Mouse (Mus musculus): Measurements from ENCODE around the gene Ugt1a6a. TPM values are rescaled to one million over a fixed set of nuclear protein-coding genes. Genes with fewer than 3 reads are reported as not detected.
"Not testable (repeated sequence)": the region's sequence is repeated elsewhere in the genome, so short reads cannot be mapped to it uniquely, and the experiment has no call there.

Gene Ugt1a6a
- polyA plus RNA-seq, 1 experiment from 2014 or later, result 2.8 TPM

DNA sequence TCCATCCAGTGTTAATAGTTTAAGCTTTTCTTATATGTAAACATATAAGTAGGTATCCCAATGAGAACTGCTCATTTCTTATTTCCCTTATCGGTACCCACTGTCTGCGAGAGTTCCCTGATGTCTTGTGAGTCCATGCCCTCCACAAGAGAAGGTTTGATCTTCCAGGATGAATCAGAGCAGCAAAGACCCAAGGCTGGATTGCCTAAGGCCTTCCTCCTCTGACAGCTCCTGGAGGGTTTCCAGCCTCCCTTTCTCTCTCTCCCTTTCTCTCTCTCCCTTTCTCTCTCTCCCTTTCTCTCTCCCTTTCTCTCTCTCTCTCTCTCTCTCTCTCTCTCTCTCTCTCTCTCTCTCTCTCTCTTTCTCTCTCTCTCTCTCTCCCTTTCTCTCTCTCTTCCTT lies 5.5 kb upstream of the Ugt1a6a start:
- not testable (repeated sequence) for H3K9me3 ChIP-seq (ENCODE audit: control insufficient read depth, low read length); H3K27ac ChIP-seq (ENCODE audit: low read length); H3K4me3 ChIP-seq (replicated peaks; ENCODE audit: low read length); H3K4me1 ChIP-seq (replicated peaks; ENCODE audit: control insufficient read depth, insufficient read depth, low read length); H3K27me3 ChIP-seq (replicated peaks; ENCODE audit: control insufficient read depth, insufficient read depth, low read length); H3K36me3 ChIP-seq (ENCODE audit: control insufficient read depth, insufficient read depth); ATAC-seq; H3K9ac ChIP-seq (replicated peaks; ENCODE audit: low read depth, low read length); H3K4me2 ChIP-seq (ENCODE audit: low read length)
- 88% methylated on average over 2 of the region's 2 CpGs for WGBS

DNA sequence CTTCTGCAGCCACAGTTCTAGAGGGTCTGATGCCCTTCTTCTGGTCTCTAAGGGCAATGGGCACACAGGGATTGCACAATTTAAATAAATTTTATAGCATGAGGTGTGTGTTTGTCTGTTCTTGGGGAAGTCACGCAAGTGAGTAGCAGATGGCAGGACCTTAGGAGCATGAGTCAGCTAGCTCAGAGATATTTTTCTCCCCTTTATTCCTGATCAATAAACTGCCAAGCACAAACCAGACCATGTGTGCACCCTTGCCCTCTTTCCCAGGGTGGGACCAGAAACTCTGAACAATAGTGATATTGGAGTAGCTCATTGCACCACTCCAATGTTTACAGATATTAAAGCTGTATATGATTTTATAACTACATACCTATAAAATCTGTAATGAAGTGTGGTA lies 4.4 kb upstream of the Ugt1a6a start:
- H3K9ac ChIP-seq (replicated peaks; ENCODE audit: low read depth, low read length); H3K4me2 ChIP-seq (ENCODE audit: low read length); ATAC-seq; H3K9me3 ChIP-seq (ENCODE audit: control insufficient read depth, low read length); H3K4me3 ChIP-seq (replicated peaks; ENCODE audit: low read length); H3K27me3 ChIP-seq (replicated peaks; ENCODE audit: control insufficient read depth, insufficient read depth, low read length); H3K27ac ChIP-seq (ENCODE audit: low read length); H3K4me1 ChIP-seq (replicated peaks; ENCODE audit: control insufficient read depth, insufficient read depth, low read length); H3K36me3 ChIP-seq (ENCODE audit: control insufficient read depth, insufficient read depth): not testable (repeated sequence)
- 88% methylated on average over 1 of the region's 1 CpGs for WGBS

DNA sequence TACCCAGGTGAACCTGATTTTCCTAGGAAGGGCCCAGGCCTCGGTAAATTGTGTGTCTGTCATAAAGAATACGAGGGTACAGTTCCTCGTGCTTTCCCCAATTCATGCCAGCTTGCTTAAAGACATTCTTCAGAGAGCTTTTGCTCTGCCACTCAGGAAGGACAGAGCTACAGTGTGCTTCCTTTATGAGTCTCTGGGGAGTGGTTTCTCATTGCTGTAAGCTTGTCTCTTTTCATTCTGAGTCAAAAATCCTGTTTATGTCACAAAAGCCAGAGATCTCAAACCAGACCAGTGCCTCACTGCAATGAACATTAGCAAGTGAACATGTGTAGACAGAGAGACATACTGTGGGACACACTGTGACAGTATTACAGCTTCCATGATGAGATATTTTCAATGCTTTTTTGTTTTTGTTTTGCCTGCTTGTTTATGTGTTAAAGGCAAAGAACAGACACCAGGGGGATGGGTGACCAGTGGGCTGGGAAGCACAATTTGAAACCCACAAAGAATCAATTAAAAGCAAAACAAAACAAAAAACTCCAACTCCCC lies 627 bp upstream of the Ugt1a6a start:
- Histone ChIP-seq H3K9me3 (ENCODE audit: control insufficient read depth, low read length) (no peaks in the 10 kb centered on the region), H3K27me3 (replicated peaks; ENCODE audit: control insufficient read depth, insufficient read depth, low read length) (no peaks in the 10 kb centered on the region), H3K36me3 (ENCODE audit: control insufficient read depth, insufficient read depth) (no peaks in the 10 kb centered on the region), H3K27ac (ENCODE audit: low read length) (peak overlapping the region; percentile 17; the same call in 1 of the 2 replicates), H3K4me1 (replicated peaks; ENCODE audit: control insufficient read depth, insufficient read depth, low read length) (peaks cover 7% of the 10 kb centered on the region; the same call in 1 of the 2 replicates), H3K4me2 (ENCODE audit: low read length) (no peak overlapping the region), H3K9ac (replicated peaks; ENCODE audit: low read depth, low read length) (no peak overlapping the region), H3K4me3 (replicated peaks; ENCODE audit: low read length) (no peak overlapping the region)
- ATAC-seq, result 0 out of 2 replicates have a peak, but pooled peaks have one; percentile 3
- WGBS, result 26% methylated on average over 3 of the region's 3 CpGs

GRCm38 (mm10) chr1:88135229-88135904 lies 758 bp downstream of the Ugt1a6a start:
- peak; percentile 40; the same call in 1 of the 2 replicates for ATAC-seq
- not testable (repeated sequence) for H3K4me3 ChIP-seq (replicated peaks; ENCODE audit: low read length); H3K27me3 ChIP-seq (replicated peaks; ENCODE audit: control insufficient read depth, insufficient read depth, low read length); H3K36me3 ChIP-seq (ENCODE audit: control insufficient read depth, insufficient read depth); H3K27ac ChIP-seq (ENCODE audit: low read length); H3K9ac ChIP-seq (replicated peaks; ENCODE audit: low read depth, low read length); H3K4me2 ChIP-seq (ENCODE audit: low read length); H3K9me3 ChIP-seq (ENCODE audit: control insufficient read depth, low read length); H3K4me1 ChIP-seq (replicated peaks; ENCODE audit: control insufficient read depth, insufficient read depth, low read length)
- 84% methylated on average over 5 of the region's 6 CpGs for WGBS

GRCm38 (mm10) chr1:88136646-88137045 lies 2.0 kb downstream of the Ugt1a6a start:
- Histone ChIP-seq H3K4me2 (ENCODE audit: low read length) (no peak overlapping the region), H3K4me1 (replicated peaks; ENCODE audit: control insufficient read depth, insufficient read depth, low read length) (peaks cover 7% of the 10 kb centered on the region; the same call in 1 of the 2 replicates), H3K4me3 (replicated peaks; ENCODE audit: low read length) (no peak overlapping the region), H3K9me3 (ENCODE audit: control insufficient read depth, low read length) (no peaks in the 10 kb centered on the region), H3K27me3 (replicated peaks; ENCODE audit: control insufficient read depth, insufficient read depth, low read length) (no peaks in the 10 kb centered on the region), H3K9ac (replicated peaks; ENCODE audit: low read depth, low read length) (no peak overlapping the region), H3K36me3 (ENCODE audit: control insufficient read depth, insufficient read depth) (no peaks in the 10 kb centered on the region), H3K27ac (ENCODE audit: low read length) (no peak overlapping the region)
- ATAC-seq, result no peak
- WGBS, result 71% methylated on average over 2 of the region's 2 CpGs

- Histone ChIP-seq H3K4me3 (replicated peaks; ENCODE audit: low read length) (no peak overlapping the region), H3K27ac (ENCODE audit: low read length) (no peak overlapping the region), H3K9me3 (ENCODE audit: control insufficient read depth, low read length) (no peaks in the 10 kb centered on the region), H3K4me1 (replicated peaks; ENCODE audit: control insufficient read depth, insufficient read depth, low read length) (peaks cover 7% of the 10 kb centered on the region; the same call in 1 of the 2 replicates), H3K27me3 (replicated peaks; ENCODE audit: control insufficient read depth, insufficient read depth, low read length) (no peaks in the 10 kb centered on the region), H3K4me2 (ENCODE audit: low read length) (no peak overlapping the region), H3K36me3 (ENCODE audit: control insufficient read depth, insufficient read depth) (no peaks in the 10 kb centered on the region), H3K9ac (replicated peaks; ENCODE audit: low read depth, low read length) (no peak overlapping the region)
- WGBS, result 89% methylated on average over 3 of the region's 3 CpGs
- no peak for ATAC-seq
These were observed 2.7 kb downstream of the Ugt1a6a start for GRCm38 (mm10) chr1:88137264-88137663.

DNA sequence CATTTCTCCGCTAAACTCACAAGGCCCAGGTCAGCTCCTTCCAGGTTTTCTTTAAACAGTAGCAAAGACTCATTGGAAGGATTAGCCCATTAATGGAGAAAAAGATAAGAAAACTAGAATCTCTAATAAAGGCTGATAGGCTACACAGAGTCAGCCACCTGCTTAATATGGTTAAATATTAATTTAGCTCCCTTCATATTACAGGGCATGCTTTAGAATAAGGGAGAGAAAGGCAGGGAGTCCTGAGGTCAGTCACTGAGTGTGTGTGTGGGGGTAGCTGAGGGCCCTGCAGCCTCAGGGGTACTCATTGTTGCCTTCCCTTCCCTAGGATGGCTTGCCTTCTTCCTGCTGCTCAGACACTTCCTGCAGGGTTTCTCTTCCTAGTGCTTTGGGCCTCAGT lies 3.5 kb downstream of the Ugt1a6a start:
- no peak overlapping the region for H3K4me3 ChIP-seq (replicated peaks; ENCODE audit: low read length)
- ATAC-seq, result no peak
- H3K27ac ChIP-seq (ENCODE audit: low read length), result no peak overlapping the region
- H3K4me2 ChIP-seq (ENCODE audit: low read length), result no peak overlapping the region
- H3K36me3 ChIP-seq (ENCODE audit: control insufficient read depth, insufficient read depth), result no peaks in the 10 kb centered on the region
- peaks cover 7% of the 10 kb centered on the region; the same call in 1 of the 2 replicates for H3K4me1 ChIP-seq (replicated peaks; ENCODE audit: control insufficient read depth, insufficient read depth, low read length)
- H3K9me3 ChIP-seq (ENCODE audit: control insufficient read depth, low read length), result no peaks in the 10 kb centered on the region
- 90% methylated on average over 1 of the region's 1 CpGs for WGBS
- H3K9ac ChIP-seq (replicated peaks; ENCODE audit: low read depth, low read length), result no peak overlapping the region
- no peaks in the 10 kb centered on the region for H3K27me3 ChIP-seq (replicated peaks; ENCODE audit: control insufficient read depth, insufficient read depth, low read length)

DNA sequence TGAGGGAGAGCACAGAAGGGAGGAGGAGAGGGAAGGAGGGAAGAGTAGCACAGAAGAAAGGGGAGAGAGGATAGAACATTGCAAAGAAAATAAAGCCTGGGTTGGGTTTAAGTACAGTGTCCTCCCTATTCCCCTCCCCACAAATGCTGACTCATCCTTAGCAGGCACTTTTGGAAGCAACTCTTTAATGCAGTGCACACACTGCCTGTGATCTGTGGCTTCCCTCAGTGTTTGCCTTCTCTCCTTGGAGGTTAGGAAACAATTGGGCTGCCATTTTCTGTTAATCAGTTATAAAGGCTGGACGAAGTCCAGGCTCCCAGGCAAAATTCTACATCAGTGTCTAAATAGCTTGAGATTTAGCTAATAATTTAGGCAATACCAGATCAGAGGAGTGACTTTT lies 5.9 kb downstream of the Ugt1a6a start:
- 48% methylated on average over 1 of the region's 1 CpGs for whole genome bisulfite sequencing
- not testable (repeated sequence) for ATAC-seq; H3K4me1 ChIP-seq (replicated peaks; ENCODE audit: control insufficient read depth, insufficient read depth, low read length); H3K9me3 ChIP-seq (ENCODE audit: control insufficient read depth, low read length); H3K27me3 ChIP-seq (replicated peaks; ENCODE audit: control insufficient read depth, insufficient read depth, low read length); H3K9ac ChIP-seq (replicated peaks; ENCODE audit: low read depth, low read length); H3K36me3 ChIP-seq (ENCODE audit: control insufficient read depth, insufficient read depth); H3K27ac ChIP-seq (ENCODE audit: low read length); H3K4me2 ChIP-seq (ENCODE audit: low read length); H3K4me3 ChIP-seq (replicated peaks; ENCODE audit: low read length)

DNA sequence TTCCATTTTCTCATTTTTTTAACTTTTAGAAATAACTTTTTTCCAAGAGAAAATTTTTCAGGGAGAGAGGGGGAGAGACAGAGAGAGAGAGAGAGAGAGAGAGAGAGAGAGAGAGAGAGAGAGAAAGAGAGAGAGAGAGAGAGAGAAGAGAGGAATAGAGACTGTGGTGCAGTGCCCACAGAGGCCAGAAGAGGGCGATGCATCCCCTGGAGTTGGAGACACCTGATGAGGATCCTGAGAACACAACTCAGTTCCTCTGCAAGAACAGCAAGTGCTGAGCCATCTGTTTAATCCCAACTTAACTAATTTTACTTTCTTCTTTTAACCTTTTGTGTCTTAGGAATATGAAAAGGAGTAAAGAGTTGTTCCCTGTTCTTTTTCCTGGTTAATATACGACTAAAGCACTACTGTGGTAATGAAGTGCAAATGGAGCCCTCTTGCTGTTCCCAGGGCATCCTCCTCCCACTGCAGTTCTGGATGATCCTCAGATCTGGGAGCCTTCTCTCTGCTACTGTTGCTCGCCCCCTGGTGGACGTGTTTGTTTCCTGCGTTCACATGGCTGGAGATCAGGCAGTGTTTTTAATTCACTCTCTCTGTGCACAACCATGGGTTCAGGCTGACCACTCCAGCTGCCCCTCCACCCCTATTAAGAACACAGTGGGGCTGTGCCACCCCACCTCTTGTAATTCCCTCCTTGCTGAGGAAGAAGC lies 9.5 kb downstream of the Ugt1a6a start:
- H3K4me1 ChIP-seq (replicated peaks; ENCODE audit: control insufficient read depth, insufficient read depth, low read length); H3K27ac ChIP-seq (ENCODE audit: low read length); ATAC-seq; H3K4me2 ChIP-seq (ENCODE audit: low read length); H3K9ac ChIP-seq (replicated peaks; ENCODE audit: low read depth, low read length); H3K27me3 ChIP-seq (replicated peaks; ENCODE audit: control insufficient read depth, insufficient read depth, low read length); H3K9me3 ChIP-seq (ENCODE audit: control insufficient read depth, low read length); H3K36me3 ChIP-seq (ENCODE audit: control insufficient read depth, insufficient read depth); H3K4me3 ChIP-seq (replicated peaks; ENCODE audit: low read length): not testable (repeated sequence)
- WGBS, result 1% methylated on average over 4 of the region's 5 CpGs

All from forebrain, embryonic 16.5 days (tissue).